ENCODE assay signal across 17 mouse cellular contexts in genomic region chr11:85414476-85414875, GRCm38 (mm10).
"Had no signal": no experiment of that assay in that cellular context is flagged by ENCODE, and none has a peak within 500 bp of the region (broad histone marks: within the 10 kb centered on the region; RNA-seq: fewer than 3 reads in every experiment).

No protein-coding gene starts in this region.

- H3K4me3 ChIP-seq: kidney, embryonic 15.5 days; left cerebral cortex, adult 2 months; liver, embryonic 13.5 days; midbrain, embryonic 12.5 days; midbrain, embryonic 15.5 days; neural tube, embryonic 12.5 days; neural tube, embryonic 15.5 days had no signal

- DNase-seq: kidney, adult 8-10 months; kidney, postnatal 10 days; kidney, postnatal 36 days; layer of hippocampus, postnatal 36 days; liver, embryonic 13.5 days; lung, embryonic 14.5 days; thymus, adult 2 months; thymus, postnatal 14 days; thymus, postnatal 4 days had no signal

- H3K27me3 ChIP-seq: kidney, embryonic 15.5 days; liver, embryonic 13.5 days; midbrain, embryonic 12.5 days; midbrain, embryonic 15.5 days; neural tube, embryonic 12.5 days; neural tube, embryonic 15.5 days had no signal

- H3K4me1 ChIP-seq: liver, embryonic 13.5 days; midbrain, embryonic 12.5 days; midbrain, embryonic 15.5 days; neural tube, embryonic 12.5 days; neural tube, embryonic 15.5 days had no signal

- H3K27ac ChIP-seq: kidney, embryonic 15.5 days; left cerebral cortex, adult 2 months; liver, embryonic 13.5 days; macrophage; midbrain, embryonic 12.5 days; midbrain, embryonic 15.5 days; neural tube, embryonic 12.5 days; neural tube, embryonic 15.5 days; stomach, postnatal 0 days had no signal
